Mouse (Mus musculus) heart, adult 8-10 months (tissue): Measurements from ENCODE around the gene Cdkn2d. TPM values are rescaled to one million over a fixed set of nuclear protein-coding genes. Genes with fewer than 3 reads are reported as not detected.
A peak's percentile ranks its signal among the peaks of the same experiment; 100 is the strongest.
"Not testable (repeated sequence)": the region's sequence is repeated elsewhere in the genome, so short reads cannot be mapped to it uniquely, and the experiment has no call there.

Experiments
- DNase-seq: peaks from one replicate; pipeline ENCODE4 v3.0.0; 2022; ENCODE audit warnings: low spot score
- total RNA-seq, 4 experiments: library from RNA; stranded (reverse); gene quantifications; 2 replicates each; pipeline ENCODE4 v1.2.4; 2022

Gene Cdkn2d
- total RNA-seq, 4 experiments from 2014 or later: 15.1 to 17.7 (median 16.7) TPM

DNA sequence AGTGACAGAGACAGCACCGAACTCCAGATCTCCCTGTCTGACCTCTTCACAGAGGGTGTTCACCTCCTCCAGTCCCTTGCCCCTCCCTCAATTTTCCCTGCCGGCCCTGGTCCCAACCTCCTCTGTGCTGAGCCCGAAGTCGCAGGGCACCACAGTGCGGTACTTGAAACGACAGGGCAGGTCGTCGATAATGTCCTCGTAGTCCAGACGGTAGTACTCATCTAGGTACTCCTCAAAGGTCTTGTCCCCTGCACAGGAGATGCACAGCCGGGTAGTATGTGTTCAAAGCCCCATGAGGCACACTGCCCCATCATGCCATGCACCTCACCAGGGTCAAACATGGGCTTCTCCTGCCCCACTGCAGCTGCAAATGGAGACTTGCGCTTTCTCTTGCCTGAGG is 15.5 kb downstream of the Cdkn2d start:
- DNase-seq: no peak

DNA sequence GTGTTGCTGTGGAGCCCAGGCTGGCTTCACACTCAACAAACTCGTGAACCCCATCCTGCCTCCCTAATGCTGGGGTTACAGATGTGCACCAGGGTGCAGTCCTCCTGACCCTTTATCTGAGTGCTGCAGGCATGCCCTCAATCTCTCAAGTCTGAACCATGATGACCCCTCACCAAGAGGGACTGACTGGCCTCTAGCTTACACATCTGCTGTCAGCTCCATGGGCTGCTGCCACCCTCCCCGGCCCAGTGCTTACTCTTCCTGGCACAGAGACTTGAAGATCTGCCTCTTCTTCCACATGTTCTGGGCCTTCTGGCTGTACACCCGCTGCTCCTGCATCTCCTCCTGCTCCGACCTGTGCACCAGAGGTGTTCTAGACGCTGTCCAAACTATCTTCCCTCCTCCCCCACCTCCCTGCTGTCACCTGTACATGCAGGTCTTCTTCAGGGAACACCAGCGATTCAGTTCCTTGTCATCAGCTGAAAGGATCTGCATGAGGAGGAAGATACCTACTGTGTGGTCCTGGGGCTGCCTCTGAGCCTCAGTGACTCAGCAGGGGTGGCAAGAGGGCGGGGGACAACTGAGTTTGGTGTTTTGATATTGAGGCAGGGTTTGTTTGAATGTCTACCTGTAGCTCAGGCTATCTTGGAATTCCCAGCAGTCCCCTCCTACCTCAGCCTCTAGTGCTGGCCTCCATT is 16.0 kb downstream of the Cdkn2d start:
- DNase-seq: no peak

DNA sequence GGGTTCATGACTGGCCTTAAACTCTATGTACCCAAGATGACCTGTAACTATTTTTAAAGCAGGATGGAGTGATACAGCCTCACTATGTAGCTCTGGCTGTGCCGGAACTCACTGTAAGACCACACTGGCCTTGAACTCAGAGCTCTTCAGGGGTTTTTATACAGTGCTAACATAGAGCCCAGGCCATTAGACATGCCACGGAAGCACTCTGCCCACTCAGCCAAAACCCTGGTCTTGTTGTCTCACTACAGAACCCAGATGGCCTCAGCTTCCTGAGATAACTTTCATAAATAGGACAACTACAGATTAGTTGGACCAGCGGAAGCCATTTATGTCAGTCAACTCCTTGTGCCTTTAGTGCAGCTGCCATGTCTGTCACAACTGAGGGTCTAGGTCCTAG is 16.9 kb downstream of the Cdkn2d start:
- DNase-seq: no peak

DNA sequence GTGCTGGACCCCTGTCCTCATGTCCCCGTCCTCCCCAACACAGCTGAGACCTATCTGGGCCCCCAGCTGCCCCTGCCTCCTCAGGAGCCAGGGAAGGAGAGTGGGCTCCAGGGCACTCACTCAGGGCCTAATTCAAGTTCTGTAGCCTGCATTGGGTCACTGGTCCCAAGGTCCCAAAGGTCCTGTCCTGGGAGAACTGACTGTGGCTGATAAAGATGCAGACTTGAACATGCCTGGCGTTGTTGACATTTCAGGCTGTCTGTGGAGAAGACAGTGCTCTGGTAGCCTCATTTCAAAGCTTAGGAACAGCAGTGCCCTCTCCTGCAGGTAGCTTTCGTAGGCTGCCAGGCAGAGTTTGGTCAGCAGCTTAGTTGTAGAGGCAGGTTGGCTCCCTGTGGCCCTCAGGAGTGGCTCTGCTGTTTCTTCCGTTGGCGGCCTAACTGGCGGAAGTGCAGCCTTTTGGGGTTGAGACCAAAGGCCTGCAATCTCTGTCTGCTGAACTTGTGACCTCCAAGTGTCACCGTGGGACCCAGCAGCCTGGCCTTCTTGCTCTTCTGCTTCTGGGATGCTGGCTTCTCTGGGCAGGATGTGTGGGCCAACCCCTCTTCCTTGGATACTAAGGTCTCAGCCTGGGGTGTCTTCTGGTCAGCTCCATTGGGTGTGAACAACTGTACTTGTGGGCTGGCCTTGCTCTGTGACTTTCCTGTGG is 17.5 kb downstream of the Cdkn2d start:
- no peak for DNase-seq

DNA sequence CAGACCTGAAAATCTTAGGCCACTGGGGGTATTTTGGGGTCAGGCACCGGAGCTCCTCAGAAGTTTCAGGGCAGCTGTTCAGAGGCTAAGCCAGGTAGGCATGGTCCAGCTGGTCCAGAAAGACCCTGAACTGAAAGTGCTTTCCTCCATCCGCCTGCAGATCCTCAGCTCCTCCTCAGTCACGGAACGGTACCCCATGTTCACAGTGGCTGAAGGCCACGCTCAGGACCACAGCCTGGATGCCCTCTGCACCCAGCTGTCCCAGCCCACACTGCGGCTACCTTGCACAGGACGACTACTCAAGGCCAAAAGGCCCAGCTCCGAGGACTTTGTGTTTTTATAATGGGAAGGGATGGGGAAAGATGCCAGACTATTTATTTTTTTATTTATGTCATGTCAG is 18.1 kb downstream of the Cdkn2d start:
- DNase-seq: no peak

DNA sequence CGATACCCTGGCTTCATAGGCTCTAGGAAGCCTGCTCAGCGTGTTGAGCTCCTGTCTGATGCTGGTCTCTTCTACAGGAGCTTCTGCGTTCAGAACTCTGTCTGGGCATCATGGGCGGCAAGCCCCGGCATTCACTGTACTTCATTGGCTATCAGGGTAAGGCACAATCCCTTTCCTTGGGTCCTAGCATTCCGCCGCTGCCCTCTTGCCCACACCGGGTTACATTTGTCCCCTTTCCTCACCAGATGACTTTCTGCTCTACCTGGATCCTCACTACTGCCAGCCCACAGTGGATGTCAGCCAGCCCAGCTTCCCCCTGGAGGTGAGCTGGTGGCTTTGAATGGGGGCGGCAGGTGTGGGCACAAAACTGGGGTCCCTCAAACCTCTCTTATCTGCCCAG is 18.8 kb downstream of the Cdkn2d start:
- no peak for DNase-seq

DNA sequence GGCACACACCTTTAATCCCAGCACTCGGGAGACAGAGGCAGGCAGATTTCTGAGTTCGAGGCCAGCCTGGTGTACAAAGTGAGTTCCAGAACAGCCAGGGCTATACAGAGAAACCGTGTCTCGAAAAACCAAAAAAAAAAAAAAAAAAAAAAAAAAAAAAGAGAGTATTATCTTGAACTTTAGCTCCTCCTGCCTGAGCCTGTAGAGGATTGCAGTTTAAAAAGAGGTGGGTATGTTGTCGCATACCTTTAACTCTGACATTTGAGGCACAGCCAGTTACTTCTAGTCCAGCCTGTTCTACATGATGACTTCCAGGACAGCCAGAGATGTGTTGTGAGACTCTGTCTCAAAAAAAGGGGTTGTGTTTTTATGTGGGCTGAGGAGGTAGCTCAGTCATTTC is 21.6 kb downstream of the Cdkn2d start:
- DNase-seq: not testable (repeated sequence)

DNA sequence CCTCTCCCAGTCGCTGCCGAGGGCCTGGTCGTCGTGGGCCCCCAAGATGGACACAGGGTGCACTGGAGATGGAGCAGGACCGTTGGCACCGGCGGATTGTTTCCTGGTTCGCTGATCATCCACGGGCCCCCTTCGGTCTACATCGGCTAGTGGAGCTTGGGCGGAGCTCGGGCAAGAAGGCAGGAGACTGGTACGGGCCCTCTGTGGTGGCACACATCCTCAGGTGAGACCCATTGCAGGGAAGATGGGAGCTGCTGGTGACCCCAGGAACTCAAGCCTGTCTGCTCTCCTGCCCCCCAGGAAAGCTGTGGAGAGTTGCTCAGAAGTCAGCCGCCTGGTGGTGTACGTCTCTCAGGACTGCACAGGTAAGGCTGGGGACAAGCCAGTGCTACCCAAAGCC is 22.9 kb downstream of the Cdkn2d start:
- no peak for DNase-seq

DNA sequence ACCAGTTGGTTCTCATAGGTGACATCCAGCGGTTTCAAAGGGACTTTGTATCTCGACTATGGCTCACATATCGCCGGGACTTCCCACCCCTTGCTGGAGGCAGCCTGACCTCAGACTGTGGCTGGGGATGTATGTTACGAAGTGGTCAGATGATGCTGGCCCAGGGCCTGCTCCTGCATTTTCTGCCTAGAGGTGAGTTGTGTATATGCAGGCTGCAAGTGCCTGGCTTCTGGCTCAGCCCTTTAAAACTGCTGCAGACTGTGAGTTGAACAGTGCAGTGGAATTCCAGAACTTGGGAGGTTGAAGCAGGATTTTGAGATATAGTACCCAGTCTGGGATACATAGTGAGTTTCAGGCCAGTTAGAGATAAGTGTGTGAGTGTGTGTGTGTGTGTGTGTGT is 24.3 kb downstream of the Cdkn2d start:
- DNase-seq: no peak

DNA sequence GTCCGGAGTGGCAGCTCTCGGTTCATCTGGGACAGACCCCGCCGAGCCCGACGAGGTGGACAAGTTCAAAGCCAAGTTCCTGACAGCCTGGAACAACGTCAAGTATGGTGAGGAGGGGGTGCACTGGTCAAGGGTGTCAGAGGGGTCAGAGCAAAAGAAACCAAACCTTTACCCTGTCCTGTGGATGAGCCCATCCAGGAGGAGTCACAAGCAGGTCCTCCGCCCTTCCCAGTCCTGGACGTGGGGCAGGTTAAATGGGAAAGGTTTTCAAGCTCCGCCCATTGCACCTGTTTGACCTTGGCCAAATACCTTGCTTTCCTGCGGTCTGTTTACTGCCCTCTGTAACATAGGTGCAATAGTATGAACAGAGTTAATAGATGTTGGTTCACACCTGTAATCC is 25.6 kb downstream of the Cdkn2d start:
- DNase-seq: no peak

DNA sequence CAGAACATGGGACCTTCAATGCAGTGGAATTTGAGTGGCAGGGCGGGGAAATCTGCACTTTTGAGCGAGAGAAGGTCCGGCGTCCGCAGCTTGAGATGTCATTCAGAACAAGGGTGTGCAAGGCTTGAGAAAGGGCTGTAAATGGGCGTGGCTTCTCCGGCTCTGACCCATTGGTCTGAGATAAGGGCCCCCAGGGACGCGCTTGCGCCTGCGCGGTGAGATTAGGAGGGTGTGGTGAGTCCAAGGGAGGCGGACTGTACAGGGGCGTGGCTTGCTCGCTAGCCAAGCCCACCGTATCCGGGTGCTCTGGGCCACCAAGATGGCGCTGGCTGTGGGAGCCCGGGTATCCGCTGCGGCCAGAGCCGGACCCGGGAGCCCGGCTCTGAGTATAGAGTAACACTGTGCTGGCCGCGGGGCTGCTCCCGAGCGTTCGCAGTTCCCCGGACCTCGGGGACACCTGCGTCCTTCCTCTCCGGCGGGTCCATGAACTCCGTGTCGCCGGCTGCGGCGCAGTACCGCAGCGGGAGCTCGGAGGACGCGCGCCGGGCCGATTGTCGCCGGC is 26.1 kb downstream of the Cdkn2d start, which contains the start of gene Atg4d:
TSS of gene Atg4d (plus strand) at position 294 of the 562 bp plus-strand sequence.
- DNase-seq: peak; percentile 99

DNA sequence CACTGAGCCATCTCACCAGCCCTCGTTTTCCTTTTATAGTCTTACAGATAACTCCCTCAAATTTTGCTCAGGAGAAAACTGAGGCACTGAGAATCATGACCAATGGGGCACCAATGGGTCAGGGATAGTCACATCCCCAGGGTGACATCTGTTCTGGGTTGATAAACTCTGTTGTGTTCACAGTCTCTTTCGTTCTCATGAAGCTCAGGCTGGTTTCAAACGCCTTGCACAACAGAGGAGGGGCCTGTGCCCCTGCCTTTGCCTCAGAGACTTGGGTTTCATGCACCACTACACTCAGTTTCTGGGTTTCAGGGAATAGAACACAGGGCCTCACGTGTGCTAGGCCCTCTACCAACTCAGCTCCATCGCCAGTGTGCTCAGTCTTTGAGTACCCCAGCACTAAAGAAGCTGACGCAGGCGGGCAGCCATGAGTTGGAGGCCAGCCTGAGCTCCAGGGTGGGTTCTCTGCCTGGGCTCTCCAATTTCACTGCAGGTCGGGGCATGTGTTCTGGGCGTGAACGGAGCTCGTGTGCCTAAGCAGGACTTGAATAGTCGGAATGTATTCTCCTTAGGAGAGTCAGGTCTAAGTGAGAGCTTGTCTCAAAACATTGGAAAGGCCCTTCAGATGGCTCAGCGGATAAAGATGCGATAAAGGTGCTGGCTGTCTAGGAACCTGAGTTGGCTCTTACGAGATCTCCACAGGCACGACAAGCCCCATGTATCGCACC is 26.8 kb downstream of the Cdkn2d start:
- no peak for DNase-seq

DNA sequence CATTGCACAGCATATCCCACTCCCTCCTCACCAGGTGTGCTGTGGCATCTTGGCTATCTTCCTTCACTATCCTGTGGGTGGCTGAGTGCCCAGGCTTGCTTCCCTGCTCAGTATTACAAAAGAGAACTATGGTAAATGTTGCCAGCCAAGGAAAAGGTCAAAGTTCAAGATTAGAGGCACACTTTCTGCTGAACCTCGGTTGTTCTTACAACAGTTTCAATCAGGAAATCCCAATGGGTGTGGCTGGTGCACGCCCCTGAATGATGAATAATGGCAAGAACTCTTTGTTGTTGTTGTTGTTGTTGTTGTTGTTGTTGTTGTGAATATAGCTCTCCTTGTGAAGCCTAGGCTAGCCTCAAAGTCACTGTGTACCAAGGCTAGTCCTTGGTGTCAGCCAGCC is 29.4 kb downstream of the Cdkn2d start:
- DNase-seq: no peak

DNA sequence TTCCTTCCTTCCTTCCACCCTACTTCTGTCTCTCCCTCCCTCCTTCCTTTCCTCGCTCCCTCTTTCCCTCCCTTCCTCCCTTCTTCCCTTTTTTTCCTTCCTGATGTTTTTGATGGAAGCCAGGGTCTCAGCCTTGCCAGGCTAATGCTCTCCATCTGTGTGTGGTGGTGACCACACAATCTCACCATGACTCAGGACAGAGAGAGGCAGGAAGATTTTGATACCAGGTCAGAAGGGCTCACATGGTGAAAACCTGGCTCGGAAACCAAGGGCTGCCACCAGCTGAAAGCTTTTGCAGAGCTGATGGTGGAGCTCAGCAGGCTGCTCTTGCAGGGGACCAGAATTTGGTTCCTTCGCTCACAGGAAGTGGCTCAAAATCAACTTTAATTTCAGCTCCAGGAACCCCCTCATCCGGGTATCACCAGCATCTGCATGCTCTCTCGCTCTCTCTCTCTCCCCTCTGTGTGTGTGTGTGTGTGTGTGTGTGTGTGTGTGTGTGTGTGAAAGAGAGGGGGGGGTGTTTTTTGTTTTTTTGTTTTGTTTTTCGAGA is 30.6 kb downstream of the Cdkn2d start:
- DNase-seq: no peak

DNA sequence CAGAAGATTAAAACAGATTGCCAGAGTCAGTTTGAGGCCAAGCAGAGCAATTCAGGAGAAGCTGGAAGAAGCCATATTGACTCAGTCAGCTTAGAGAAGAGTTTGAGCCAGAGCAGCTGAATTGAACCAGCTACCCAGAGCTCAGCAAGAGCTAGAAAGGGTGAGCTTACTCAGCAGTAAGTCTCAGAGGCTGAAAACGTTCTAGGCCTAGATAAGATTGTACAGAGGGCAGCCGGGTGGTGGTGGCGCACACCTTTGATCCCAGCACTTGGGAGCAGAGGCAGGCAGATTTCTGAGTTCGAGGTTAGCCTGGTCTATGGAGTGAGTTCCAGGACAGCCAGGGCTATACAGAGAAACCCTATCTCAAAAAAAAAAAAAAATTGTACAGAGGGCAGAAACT is 34.9 kb downstream of the Cdkn2d start:
- DNase-seq: not testable (repeated sequence)

DNA sequence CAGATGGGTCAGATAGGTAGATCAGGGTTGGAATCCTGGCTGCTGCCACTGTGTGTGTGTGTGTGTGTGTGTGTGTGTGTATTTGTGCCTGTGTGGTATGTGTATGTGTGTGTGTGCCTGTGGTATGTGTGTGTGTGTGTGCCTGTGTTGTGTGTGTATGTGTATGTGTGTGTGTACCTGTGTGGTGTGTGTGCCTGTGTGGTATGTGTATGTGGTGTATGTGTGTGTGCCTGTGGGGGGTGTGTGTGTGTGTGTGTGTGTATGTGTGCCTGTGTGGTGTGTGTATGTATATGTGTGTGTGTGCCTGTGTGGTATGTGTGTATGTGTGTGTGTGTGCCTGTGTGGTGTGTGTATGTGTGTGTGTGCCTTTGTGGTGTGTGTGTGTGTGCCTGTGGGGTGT is 36.5 kb downstream of the Cdkn2d start:
- no peak for DNase-seq

DNA sequence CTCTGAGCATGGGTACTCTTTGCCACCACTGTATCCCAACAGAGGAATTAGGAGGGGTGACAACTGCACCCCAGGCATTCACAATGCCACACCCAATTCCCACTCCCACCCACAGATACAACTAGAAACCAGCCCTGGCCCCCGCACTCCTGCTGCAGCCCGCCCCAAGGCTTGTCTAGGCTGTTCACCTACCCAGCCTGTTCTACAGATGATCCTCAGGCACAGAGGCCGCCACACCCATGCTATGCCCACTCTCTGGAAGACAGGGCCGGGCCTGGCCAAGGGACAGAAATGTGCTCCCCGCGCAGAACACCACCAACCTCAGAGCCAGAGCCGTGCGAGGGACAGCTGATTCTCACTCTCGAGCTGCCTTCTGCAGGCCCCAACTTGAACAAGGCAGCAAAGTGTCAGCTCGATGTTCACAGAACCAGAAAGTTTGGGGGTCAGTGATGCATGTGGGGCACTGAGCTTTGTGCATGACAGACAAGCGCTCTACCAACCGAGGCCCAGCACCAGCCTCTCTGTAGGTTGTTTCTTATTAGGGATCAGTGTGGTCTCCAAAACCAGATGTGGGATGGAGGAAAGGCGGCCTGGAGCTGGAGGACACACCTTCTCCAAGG is 40.0 kb downstream of the Cdkn2d start:
- DNase-seq: no peak

DNA sequence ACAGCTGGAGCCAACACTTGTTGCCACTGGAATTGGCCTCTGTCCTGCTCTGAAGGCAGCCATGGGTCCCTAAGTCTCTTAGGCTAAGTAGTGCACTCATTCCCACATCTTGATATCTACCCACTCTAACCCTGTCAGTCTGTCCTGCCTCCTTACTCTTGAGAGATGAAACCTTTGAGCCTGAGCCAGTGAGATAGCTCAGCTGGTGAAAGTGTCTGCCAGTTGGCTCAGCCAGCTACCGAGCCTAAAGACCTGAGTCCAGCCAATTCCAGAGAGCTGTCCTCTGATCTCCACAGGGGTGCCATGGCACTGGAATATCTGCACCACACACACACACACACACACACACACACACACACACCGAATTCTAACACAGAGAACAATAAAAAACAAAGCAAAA is 40.7 kb downstream of the Cdkn2d start:
- no peak for DNase-seq

DNA sequence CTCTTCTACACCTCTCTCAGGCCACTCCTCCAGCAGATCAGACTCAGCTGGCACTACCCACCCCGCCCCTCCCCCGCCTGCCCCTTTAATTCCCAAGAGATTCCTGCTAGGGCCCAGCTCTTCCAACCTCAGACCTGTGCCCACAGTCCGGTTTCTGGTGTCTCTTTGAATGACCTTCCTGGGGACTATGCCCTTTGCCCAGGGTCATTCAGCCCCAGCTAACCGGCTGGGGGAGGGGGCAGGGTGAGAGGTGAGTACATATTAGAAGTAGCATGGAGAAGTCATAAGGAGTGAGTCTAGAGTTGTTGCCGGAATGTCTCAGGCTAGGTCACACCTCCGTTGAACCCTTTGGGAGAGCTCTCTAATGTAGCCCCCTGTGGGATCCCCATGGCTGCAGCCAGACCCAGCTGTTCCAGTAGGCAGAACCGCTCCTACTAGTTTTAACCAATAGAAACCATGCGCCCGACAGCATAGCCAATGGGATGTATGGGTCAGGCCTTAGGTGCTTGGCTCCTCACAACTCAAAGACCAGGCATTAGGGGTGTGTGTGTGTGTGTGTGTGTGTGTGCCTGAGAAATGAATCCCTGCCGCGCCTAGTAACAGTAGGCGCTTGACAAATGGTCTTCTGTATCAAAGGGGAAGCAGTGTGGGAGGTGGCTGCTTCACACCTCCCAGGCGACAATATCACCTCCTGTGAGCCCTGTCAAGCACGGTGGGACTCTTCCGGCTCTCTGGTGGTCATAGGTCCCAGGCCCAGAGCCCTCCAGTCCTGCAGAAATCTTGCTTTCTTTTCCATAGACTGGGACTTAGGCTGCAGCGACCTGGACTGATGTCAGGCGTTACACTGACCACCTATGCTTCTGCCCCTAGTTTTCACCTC is 41.3 kb downstream of the Cdkn2d start:
- no peak for DNase-seq

DNA sequence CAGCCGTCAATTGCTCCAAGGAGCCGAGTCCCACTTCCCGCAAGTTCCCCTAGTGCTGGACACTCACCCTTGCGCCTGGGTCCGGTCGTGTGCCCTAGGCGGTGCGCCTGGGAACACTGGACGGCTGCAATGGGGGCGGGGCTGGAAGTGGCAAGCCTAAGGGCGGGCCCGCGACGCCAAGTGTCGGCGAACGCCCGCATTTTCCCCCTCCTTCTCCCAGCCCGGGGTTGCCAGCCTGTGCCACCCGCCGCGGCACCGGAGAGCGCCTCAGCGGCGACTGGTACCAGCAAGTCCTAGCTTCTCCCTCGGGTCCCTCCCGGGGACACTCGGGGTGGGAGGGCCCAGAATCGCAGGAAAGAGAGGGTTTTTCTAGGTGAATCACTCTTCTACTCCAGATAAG is 42.9 kb downstream of the Cdkn2d start, which contains the start of gene S1pr5:
TSS of gene S1pr5 (minus strand) at position 118 of the 400 bp plus-strand sequence.
- DNase-seq: no peak

DNA sequence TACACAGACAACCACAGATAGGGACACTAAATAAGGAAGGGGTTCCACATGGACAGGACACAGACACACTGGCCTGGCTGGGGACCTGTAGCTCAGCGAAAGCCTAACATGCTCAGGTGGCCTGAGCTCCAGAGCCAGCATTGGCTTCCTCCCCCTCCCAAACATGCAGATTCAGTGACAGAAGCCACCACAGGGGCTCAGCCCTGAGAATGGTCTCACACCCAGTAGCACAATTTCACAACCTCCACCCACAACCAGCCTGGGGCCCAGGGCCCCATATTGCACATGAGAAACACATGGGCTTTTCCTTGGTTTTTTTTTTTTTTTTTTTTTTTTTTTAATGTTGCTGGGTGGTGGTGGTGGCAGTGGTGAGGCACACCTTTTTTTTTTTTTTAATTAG is 44.9 kb downstream of the Cdkn2d start:
- DNase-seq: no peak
